Mouse (Mus musculus): Measurements from ENCODE around the gene Sorcs2. TPM values are rescaled to one million over a fixed set of nuclear protein-coding genes. Genes with fewer than 3 reads are reported as not detected.

Gene Sorcs2
- total and polyA plus RNA-seq, 2 experiments = 0.09 to 0.12 TPM

DNA sequence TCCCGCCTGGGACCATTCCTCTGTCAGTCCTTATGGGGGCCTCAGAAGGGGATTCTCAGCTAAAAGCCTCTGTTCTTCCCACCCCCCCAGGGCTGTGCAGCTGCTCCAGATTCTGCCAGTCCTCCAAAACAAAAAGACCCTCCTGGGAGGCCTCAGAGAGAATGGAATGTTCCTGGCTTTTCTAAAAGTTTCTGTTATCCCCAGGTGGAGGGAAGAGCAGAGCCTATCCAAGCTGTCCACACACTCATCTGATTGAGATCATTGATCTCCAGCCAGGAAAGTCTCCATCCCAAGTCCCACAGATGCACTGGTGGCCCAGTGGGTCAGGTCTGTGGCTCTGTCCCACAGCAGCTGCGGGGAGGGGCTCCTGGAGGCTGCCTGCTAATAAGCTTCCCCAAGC, 205.3 kb downstream of the Sorcs2 start:
- DNase-seq (ENCODE audit: extremely low read depth, low read depth, low spot score) = no peak
- no peak overlapping the region for H3K4me3 ChIP-seq (ENCODE audit: insufficient read depth, low read depth, low read length)
- no peak overlapping the region for H3K9ac ChIP-seq (ENCODE audit: low read depth, low read length)
- no peaks in the 10 kb centered on the region for H3K36me3 ChIP-seq (ENCODE audit: control insufficient read depth, insufficient read depth, low read length)
- H3K27ac ChIP-seq (replicated peaks; ENCODE audit: insufficient read depth, low read depth, low read length) = no peak overlapping the region
- no peaks in the 10 kb centered on the region for H3K27me3 ChIP-seq (ENCODE audit: control insufficient read depth, insufficient read depth, low read length)
- no peaks in the 10 kb centered on the region for H3K79me2 ChIP-seq (ENCODE audit: control insufficient read depth, insufficient read depth, low read length)
- WGBS = 82% methylated on average over 2 of the region's 2 CpGs
- peaks cover 9% of the 10 kb centered on the region for H3K4me1 ChIP-seq (ENCODE audit: control insufficient read depth, insufficient read depth, low read length)
- TF ChIP-seq POLR2A (IDR thresholded peaks at IDR 0.05; ENCODE audit: extremely low read depth, insufficient read depth, low read length) (no peak), CTCF (IDR thresholded peaks at IDR 0.05; ENCODE audit: low read depth, low read length) (no peak)

DNA sequence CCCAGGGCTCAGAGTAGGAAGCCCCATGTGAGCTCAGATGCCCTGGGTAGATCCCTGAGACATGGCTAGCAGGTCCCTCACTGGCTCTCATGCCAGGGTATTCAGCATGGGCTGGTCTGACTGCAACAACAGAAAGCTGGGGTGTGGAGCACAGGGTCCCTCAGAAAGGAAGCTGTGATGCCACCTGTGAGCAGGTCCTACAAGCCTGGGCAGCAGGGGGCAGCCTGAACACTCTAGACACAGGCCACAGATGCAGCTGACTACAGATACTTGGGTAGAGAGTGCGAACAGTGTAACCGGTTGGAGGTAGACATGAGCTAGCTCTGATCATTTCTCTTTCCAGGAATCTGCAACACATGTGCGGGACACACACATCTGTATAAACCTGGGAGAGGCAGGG, 206.1 kb downstream of the Sorcs2 start:
- 92% methylated on average over 3 of the region's 3 CpGs for WGBS
- Histone ChIP-seq H3K9ac (ENCODE audit: low read depth, low read length) (no peak overlapping the region), H3K79me2 (ENCODE audit: control insufficient read depth, insufficient read depth, low read length) (no peaks in the 10 kb centered on the region), H3K4me1 (ENCODE audit: control insufficient read depth, insufficient read depth, low read length) (peaks cover 13% of the 10 kb centered on the region), H3K27ac (replicated peaks; ENCODE audit: insufficient read depth, low read depth, low read length) (no peak overlapping the region), H3K4me3 (ENCODE audit: insufficient read depth, low read depth, low read length) (no peak overlapping the region), H3K27me3 (ENCODE audit: control insufficient read depth, insufficient read depth, low read length) (no peaks in the 10 kb centered on the region), H3K36me3 (ENCODE audit: control insufficient read depth, insufficient read depth, low read length) (no peaks in the 10 kb centered on the region)
- no peak for DNase-seq (ENCODE audit: extremely low read depth, low read depth, low spot score)
- TF ChIP-seq POLR2A (IDR thresholded peaks at IDR 0.05; ENCODE audit: extremely low read depth, insufficient read depth, low read length) = no peak
- TF ChIP-seq CTCF (IDR thresholded peaks at IDR 0.05; ENCODE audit: low read depth, low read length) = no peak

DNA sequence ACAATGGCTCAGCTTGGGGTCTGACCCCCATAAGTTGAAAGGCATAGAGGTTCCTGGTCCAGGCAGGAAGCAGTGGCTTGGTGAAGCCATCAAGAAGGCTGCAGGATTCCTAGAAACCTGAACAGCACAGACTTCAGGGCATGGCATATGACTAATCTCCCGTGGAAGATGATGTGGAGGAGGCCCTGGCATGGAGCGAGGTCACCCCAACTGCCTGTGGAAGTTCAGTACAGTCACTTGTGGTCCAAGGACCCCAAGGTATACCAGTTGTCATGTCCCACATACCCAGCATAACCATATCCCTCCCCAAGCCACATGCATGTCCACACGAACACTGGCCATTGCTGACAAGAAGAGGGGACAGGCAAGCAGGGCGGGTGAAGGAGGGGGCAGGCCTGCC, 206.7 kb downstream of the Sorcs2 start:
- H3K9ac ChIP-seq (ENCODE audit: low read depth, low read length) = no peak overlapping the region
- H3K27me3 ChIP-seq (ENCODE audit: control insufficient read depth, insufficient read depth, low read length) = no peaks in the 10 kb centered on the region
- H3K4me1 ChIP-seq (ENCODE audit: control insufficient read depth, insufficient read depth, low read length) = peaks cover 18% of the 10 kb centered on the region
- H3K27ac ChIP-seq (replicated peaks; ENCODE audit: insufficient read depth, low read depth, low read length) = no peak overlapping the region
- no peak for DNase-seq (ENCODE audit: extremely low read depth, low read depth, low spot score)
- no peaks in the 10 kb centered on the region for H3K79me2 ChIP-seq (ENCODE audit: control insufficient read depth, insufficient read depth, low read length)
- TF ChIP-seq POLR2A (IDR thresholded peaks at IDR 0.05; ENCODE audit: extremely low read depth, insufficient read depth, low read length) = no peak
- TF ChIP-seq CTCF (IDR thresholded peaks at IDR 0.05; ENCODE audit: low read depth, low read length) = no peak
- H3K36me3 ChIP-seq (ENCODE audit: control insufficient read depth, insufficient read depth, low read length) = no peaks in the 10 kb centered on the region
- H3K4me3 ChIP-seq (ENCODE audit: insufficient read depth, low read depth, low read length) = no peak overlapping the region
- WGBS = 83% methylated on average over 4 of the region's 4 CpGs

DNA sequence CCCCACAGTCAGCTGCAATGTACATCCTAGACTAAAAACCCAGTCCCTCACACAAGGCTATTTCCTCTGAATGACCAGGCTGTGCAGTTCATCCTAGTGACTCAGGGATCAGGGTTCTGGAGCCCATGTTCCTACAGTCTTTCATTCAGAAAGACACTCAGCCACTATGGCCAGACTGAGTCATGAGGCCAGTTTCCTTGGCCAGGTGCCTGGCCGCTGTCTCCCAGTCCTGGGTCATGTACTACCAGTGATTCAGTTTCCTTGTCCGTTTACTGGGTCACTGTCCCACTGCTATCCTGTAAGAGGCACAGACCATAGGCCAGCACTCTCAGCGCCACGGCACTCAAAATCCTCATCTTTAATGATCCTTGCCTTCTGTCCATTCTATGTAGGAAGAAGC, 209.6 kb downstream of the Sorcs2 start:
- DNase-seq (ENCODE audit: extremely low read depth, low read depth, low spot score) = peak; percentile 63
- WGBS = 45% methylated on average over 4 of the region's 4 CpGs
- Histone ChIP-seq H3K9ac (ENCODE audit: low read depth, low read length) (no peak overlapping the region), H3K4me1 (ENCODE audit: control insufficient read depth, insufficient read depth, low read length) (peaks cover 19% of the 10 kb centered on the region), H3K27me3 (ENCODE audit: control insufficient read depth, insufficient read depth, low read length) (no peaks in the 10 kb centered on the region), H3K36me3 (ENCODE audit: control insufficient read depth, insufficient read depth, low read length) (no peaks in the 10 kb centered on the region), H3K79me2 (ENCODE audit: control insufficient read depth, insufficient read depth, low read length) (no peaks in the 10 kb centered on the region), H3K27ac (replicated peaks; ENCODE audit: insufficient read depth, low read depth, low read length) (no peak overlapping the region), H3K4me3 (ENCODE audit: insufficient read depth, low read depth, low read length) (no peak overlapping the region)
- no peak for TF ChIP-seq CTCF (IDR thresholded peaks at IDR 0.05; ENCODE audit: low read depth, low read length)
- TF ChIP-seq POLR2A (IDR thresholded peaks at IDR 0.05; ENCODE audit: extremely low read depth, insufficient read depth, low read length) = no peak

DNA sequence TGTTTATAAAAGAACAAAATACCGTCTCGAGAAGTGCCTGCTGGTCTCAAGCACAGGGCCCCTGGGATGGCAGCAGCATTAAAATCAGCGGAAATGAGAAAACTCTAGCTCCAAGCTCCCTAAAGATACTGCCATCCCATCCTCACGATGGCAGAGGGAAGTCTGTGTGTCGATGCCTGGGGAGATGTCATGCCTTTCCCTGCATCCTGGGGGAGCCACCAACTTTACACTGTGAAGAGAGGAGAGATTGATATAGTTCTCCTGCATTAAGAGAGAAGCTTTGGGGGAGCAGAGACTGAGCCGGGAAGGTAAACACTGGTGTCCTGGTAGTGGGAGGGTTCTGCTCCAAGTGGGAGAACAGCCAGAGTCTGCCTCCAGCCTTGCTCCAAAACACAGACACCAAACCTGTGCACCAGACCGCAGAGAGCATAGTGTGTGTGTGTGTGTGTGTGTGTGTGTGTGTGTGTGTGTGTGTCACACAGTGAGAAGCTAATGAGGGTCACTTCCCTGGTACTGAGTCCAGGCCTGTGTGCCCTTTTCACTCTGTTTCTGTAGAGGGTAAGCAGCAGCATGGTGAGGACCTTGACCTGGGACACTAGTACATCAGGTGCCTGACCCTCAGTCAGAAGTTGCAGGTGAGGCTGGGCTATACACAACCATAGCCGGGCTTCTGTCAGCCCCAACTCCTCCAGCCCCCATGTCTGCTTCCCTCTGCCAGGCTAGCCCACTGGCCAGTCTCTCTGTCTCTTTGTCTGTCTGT, 211.5 kb downstream of the Sorcs2 start:
- Histone ChIP-seq H3K79me2 (ENCODE audit: control insufficient read depth, insufficient read depth, low read length) (no peaks in the 10 kb centered on the region), H3K36me3 (ENCODE audit: control insufficient read depth, insufficient read depth, low read length) (no peaks in the 10 kb centered on the region), H3K9ac (ENCODE audit: low read depth, low read length) (no peak overlapping the region), H3K27me3 (ENCODE audit: control insufficient read depth, insufficient read depth, low read length) (no peaks in the 10 kb centered on the region), H3K4me3 (ENCODE audit: insufficient read depth, low read depth, low read length) (no peak overlapping the region), H3K27ac (replicated peaks; ENCODE audit: insufficient read depth, low read depth, low read length) (peak overlapping the region; percentile 36), H3K4me1 (ENCODE audit: control insufficient read depth, insufficient read depth, low read length) (peaks cover 19% of the 10 kb centered on the region)
- 55% methylated on average over 8 of the region's 8 CpGs for WGBS
- no peak for TF ChIP-seq POLR2A (IDR thresholded peaks at IDR 0.05; ENCODE audit: extremely low read depth, insufficient read depth, low read length)
- TF ChIP-seq CTCF (IDR thresholded peaks at IDR 0.05; ENCODE audit: low read depth, low read length) = no peak
- DNase-seq (ENCODE audit: extremely low read depth, low read depth, low spot score) = peak; percentile 85

DNA sequence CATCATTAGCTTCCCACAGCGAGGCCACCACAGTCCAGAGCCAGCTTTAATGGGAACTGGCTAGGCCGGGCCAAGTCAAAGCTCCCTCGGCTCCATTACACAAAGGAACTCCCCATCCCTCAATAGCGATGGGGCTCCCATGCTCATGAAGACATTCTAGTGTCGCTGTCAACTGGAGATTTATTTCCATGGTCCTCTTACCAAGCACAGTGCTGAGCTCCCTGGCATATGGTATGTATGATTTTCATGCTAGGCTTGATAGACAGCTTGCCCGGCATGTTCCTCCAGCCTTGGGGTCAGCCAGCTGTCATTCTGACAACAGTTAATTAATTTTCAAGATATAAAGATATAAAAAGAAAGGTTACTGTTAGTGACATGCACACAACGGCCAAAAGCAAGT, 215.6 kb downstream of the Sorcs2 start:
- WGBS = 92% methylated on average over 7 of the region's 7 CpGs
- no peaks in the 10 kb centered on the region for H3K27me3 ChIP-seq (ENCODE audit: control insufficient read depth, insufficient read depth, low read length)
- H3K4me3 ChIP-seq (ENCODE audit: insufficient read depth, low read depth, low read length) = no peak overlapping the region
- H3K36me3 ChIP-seq (ENCODE audit: control insufficient read depth, insufficient read depth, low read length) = no peaks in the 10 kb centered on the region
- TF ChIP-seq CTCF (IDR thresholded peaks at IDR 0.05; ENCODE audit: low read depth, low read length) (no peak), POLR2A (IDR thresholded peaks at IDR 0.05; ENCODE audit: extremely low read depth, insufficient read depth, low read length) (no peak)
- no peak overlapping the region for H3K9ac ChIP-seq (ENCODE audit: low read depth, low read length)
- H3K4me1 ChIP-seq (ENCODE audit: control insufficient read depth, insufficient read depth, low read length) = peaks cover 9% of the 10 kb centered on the region
- H3K27ac ChIP-seq (replicated peaks; ENCODE audit: insufficient read depth, low read depth, low read length) = no peak overlapping the region
- H3K79me2 ChIP-seq (ENCODE audit: control insufficient read depth, insufficient read depth, low read length) = no peaks in the 10 kb centered on the region
- DNase-seq (ENCODE audit: extremely low read depth, low read depth, low spot score) = no peak

All from liver, adult 2 months (tissue).